Mouse (Mus musculus) spleen, adult 2 months (tissue): ENCODE measurements around the gene Blnk.

ENCODE experiments used
- CTCF ChIP-seq: fragments of 200-500 bp; IDR thresholded peaks from 2 replicates; pipeline ENCODE4 v1.5.1; 2011; ENCODE audit warnings: mild to moderate bottlenecking, inconsistent platforms; ENCODE audit not compliant: insufficient read depth, insufficient read length, insufficient replicate concordance; ENCODE audit errors: extremely low read depth
- POLR2A ChIP-seq: fragments of 200-500 bp; IDR thresholded peaks from 2 replicates; pipeline ENCODE4 v1.6.1; 2011; ENCODE audit warnings: low read depth, low read length, inconsistent platforms

DNA sequence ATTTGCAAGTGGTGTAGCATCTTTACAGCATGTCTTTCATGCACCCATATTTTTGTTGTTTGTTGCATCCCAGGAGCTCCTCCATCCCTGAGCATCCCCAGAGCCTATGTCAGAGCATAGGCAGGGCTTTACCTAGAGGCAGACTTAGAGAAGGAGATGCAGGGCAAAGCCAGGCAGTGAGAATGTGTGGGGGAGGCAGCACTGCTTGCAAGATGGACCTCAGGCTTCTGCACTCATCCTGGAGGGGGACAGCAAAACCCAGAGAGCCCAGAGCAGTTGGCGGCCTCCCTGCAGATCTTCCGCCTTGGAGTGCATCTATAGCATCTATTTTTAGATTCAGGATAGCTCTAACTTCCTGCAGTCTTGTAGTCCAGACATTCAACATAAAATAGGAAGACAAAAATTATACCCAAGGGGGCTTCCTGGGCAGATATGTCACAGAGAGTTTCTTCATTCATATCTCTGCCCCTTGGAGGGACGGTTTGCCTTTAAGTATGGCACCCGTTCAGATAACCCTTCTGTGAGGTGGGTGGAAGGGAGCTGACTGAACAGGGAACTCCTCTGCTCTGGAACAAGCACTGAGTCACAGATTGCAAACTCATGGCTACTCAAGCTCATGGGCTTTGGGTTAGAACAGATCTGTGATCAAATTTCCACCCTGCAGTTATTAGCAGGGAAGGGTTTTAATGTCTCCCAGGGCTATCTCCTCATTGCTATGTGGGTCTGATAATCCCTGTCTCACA lies 41.6 kb upstream of the Blnk start:
- TF ChIP-seq POLR2A (no peak), CTCF (no peak)
